12 mouse cellular contexts compared by ENCODE assay signal in genomic region chr1:62720176-62720575, GRCm38 (mm10). TPM values are rescaled to one million over a fixed set of nuclear protein-coding genes. Genes with fewer than 3 reads are reported as not detected.
DNase-seq lines count a peak whose midpoint lies in the region; ATAC-seq and TF ChIP-seq lines count a peak whose summit lies in the region.
"Had no signal": no experiment of that assay in that cellular context is flagged by ENCODE, and none has a peak within 500 bp of the region (broad histone marks: within the 10 kb centered on the region; RNA-seq: fewer than 3 reads in every experiment).

No protein-coding gene starts in this region.

- TF ChIP-seq CTCF in heart, adult 2 months (IDR thresholded peaks at IDR 0.05) = no peak
- TF ChIP-seq CTCF in liver, adult 2 months (IDR thresholded peaks at IDR 0.05; ENCODE audit: low read depth, low read length) = no peak
- TF ChIP-seq CTCF in liver, postnatal 0 days (IDR thresholded peaks at IDR 0.05; ENCODE audit: low read depth) = no peak
- no peak for TF ChIP-seq CTCF in thymus, adult 2 months (IDR thresholded peaks at IDR 0.05; ENCODE audit: borderline replicate concordance, control insufficient read depth, extremely low read depth, insufficient read depth, low read length, poor library complexity)

- no peaks in the 10 kb centered on the region for H3K27me3 ChIP-seq in heart, adult 2 months (ENCODE audit: control insufficient read depth, insufficient read depth, low read length)
- no peaks in the 10 kb centered on the region for H3K27me3 ChIP-seq in liver, adult 2 months (ENCODE audit: control insufficient read depth, insufficient read depth, low read length)
- no peaks in the 10 kb centered on the region for H3K27me3 ChIP-seq in liver, postnatal 0 days (ENCODE audit: insufficient read depth, low read length)
- H3K27me3 ChIP-seq in thymus, adult 2 months (ENCODE audit: control insufficient read depth, insufficient read depth, low read length) = no peaks in the 10 kb centered on the region
- H3K27me3 ChIP-seq in midbrain, embryonic 10.5 days (ENCODE audit: low read depth, poor library complexity, severe bottlenecking) = peaks cover 32% of the 10 kb centered on the region

- no peak overlapping the region for H3K4me3 ChIP-seq in heart, adult 2 months
- H3K4me3 ChIP-seq in liver, adult 2 months (ENCODE audit: insufficient read depth, low read depth, low read length) = no peak overlapping the region
- peak overlapping the region; percentile 9; the same call in 1 of the 2 replicates for H3K4me3 ChIP-seq in brown adipose tissue, adult 24 weeks (ENCODE audit: insufficient read depth, low read depth, low read length)
- H3K4me3 ChIP-seq in liver, postnatal 0 days (ENCODE audit: low read depth, low read length) = no peak overlapping the region
- H3K4me3 ChIP-seq in thymus, adult 2 months (ENCODE audit: control insufficient read depth, insufficient read depth, low read length) = no peak overlapping the region
- no peak overlapping the region for H3K4me3 ChIP-seq in midbrain, embryonic 10.5 days
- H3K4me3 ChIP-seq: left cerebral cortex, adult 2 months had no signal

- H3K4me2 ChIP-seq in liver, postnatal 0 days (ENCODE audit: low read depth, low read length) = no peak overlapping the region

- 50% methylated on average over 3 of the region's 3 CpGs for WGBS in heart, adult 2 months
- WGBS in liver, adult 2 months = 78% methylated on average over 3 of the region's 3 CpGs
- WGBS in liver, postnatal 0 days (ENCODE audit: insufficient replicate concordance) = 64% methylated on average over 3 of the region's 3 CpGs
- 85% methylated on average over 3 of the region's 3 CpGs for WGBS in thymus, adult 2 months
- WGBS in midbrain, embryonic 10.5 days = 84% methylated on average over 3 of the region's 3 CpGs

- peaks cover 30% of the 10 kb centered on the region for H3K36me3 ChIP-seq in heart, adult 2 months (ENCODE audit: control insufficient read depth, insufficient read depth, low read length)
- H3K36me3 ChIP-seq in liver, adult 2 months (ENCODE audit: control insufficient read depth, insufficient read depth, low read length) = no peaks in the 10 kb centered on the region
- no peaks in the 10 kb centered on the region for H3K36me3 ChIP-seq in liver, postnatal 0 days (replicated peaks; ENCODE audit: insufficient read depth, low read length)
- H3K36me3 ChIP-seq in thymus, adult 2 months (ENCODE audit: control insufficient read depth, insufficient read depth, low read length) = no peaks in the 10 kb centered on the region
- peaks cover 11% of the 10 kb centered on the region for H3K36me3 ChIP-seq in midbrain, embryonic 10.5 days

- no peak for TF ChIP-seq POLR2A in heart, adult 2 months (IDR thresholded peaks at IDR 0.05; ENCODE audit: insufficient read depth, low read depth, low read length)
- no peak for TF ChIP-seq POLR2A in liver, adult 2 months (IDR thresholded peaks at IDR 0.05; ENCODE audit: extremely low read depth, insufficient read depth, low read length)
- TF ChIP-seq POLR2A in thymus, adult 2 months (IDR thresholded peaks at IDR 0.05; ENCODE audit: control insufficient read depth, extremely low read depth, insufficient read depth, low read length, poor library complexity) = no peak

- no peaks in the 10 kb centered on the region for H3K9me3 ChIP-seq in liver, postnatal 0 days (ENCODE audit: low read length)
- 0 out of 2 replicates have a peak, but pooled peaks cover 3% of the 10 kb centered on the region for H3K9me3 ChIP-seq in midbrain, embryonic 10.5 days (replicated peaks)

- peaks cover 3% of the 10 kb centered on the region; the same call in 1 of the 2 replicates for H3K79me2 ChIP-seq in heart, adult 2 months (replicated peaks; ENCODE audit: control insufficient read depth, insufficient read depth, low read length)
- no peaks in the 10 kb centered on the region for H3K79me2 ChIP-seq in liver, adult 2 months (ENCODE audit: control insufficient read depth, insufficient read depth, low read length)

- intact Hi-C loops in heart, adult 2 months (cut with DNase I) = loop anchor here (5.0 kb wide), 1 partner anchor 242 kb away; no protein-coding TSS in a partner anchor
- intact Hi-C loops in heart, postnatal 25 days (cut with DNase I) = no loop called here

- peak; percentile 35; the same call in 1 of the 2 replicates for ATAC-seq in liver, postnatal 0 days

- DNase-seq in heart, adult 2 months = peak in 1 of 2 experiments; percentile 30
- no peak for DNase-seq in heart, postnatal 25 days (ENCODE audit: low spot score)
- DNase-seq in liver, adult 2 months (ENCODE audit: extremely low read depth, low read depth, low spot score) = no peak
- DNase-seq in liver = no peak
- DNase-seq in liver, postnatal 0 days = no peak
- DNase-seq in thymus, adult 2 months = no peak
- DNase-seq in midbrain, embryonic 10.5 days (ENCODE audit: low spot score) = no peak
- DNase-seq: adrenal gland, adult 8-10 months; cerebellum, adult 11 months; heart, postnatal 14 days had no signal

- H3K4me1 ChIP-seq in heart, adult 2 months (ENCODE audit: control insufficient read depth, insufficient read depth, low read length) = peaks cover 36% of the 10 kb centered on the region
- peaks cover 23% of the 10 kb centered on the region for H3K4me1 ChIP-seq in liver, adult 2 months (ENCODE audit: control insufficient read depth, insufficient read depth, low read length)
- H3K4me1 ChIP-seq in brown adipose tissue, adult 24 weeks (ENCODE audit: control insufficient read depth, insufficient read depth, insufficient read length, low read length) = peaks cover 60% of the 10 kb centered on the region
- peaks cover 16% of the 10 kb centered on the region for H3K4me1 ChIP-seq in liver, postnatal 0 days (ENCODE audit: insufficient read depth)
- no peaks in the 10 kb centered on the region for H3K4me1 ChIP-seq in thymus, adult 2 months (replicated peaks; ENCODE audit: control insufficient read depth, insufficient read depth, low read length)
- H3K4me1 ChIP-seq in midbrain, embryonic 10.5 days = peaks cover 42% of the 10 kb centered on the region

- no peak for TF ChIP-seq EP300 in heart, adult 2 months (IDR thresholded peaks at IDR 0.05; ENCODE audit: insufficient read depth, low read depth, low read length)
- TF ChIP-seq EP300 in liver, postnatal 0 days (IDR thresholded peaks at IDR 0.05; ENCODE audit: low read depth) = no peak

- H3K9ac ChIP-seq in heart, adult 2 months (ENCODE audit: low read depth, low read length) = no peak overlapping the region
- H3K9ac ChIP-seq in liver, adult 2 months (ENCODE audit: low read depth, low read length) = no peak overlapping the region
- H3K9ac ChIP-seq in liver, postnatal 0 days (replicated peaks) = no peak overlapping the region

- H3K27ac ChIP-seq in heart, adult 2 months = peak overlapping the region; percentile 68
- peak overlapping the region; percentile 64 for H3K27ac ChIP-seq in liver, adult 2 months (replicated peaks; ENCODE audit: insufficient read depth, low read depth, low read length)
- H3K27ac ChIP-seq in brown adipose tissue, adult 24 weeks (replicated peaks; ENCODE audit: low read depth, low read length) = peak overlapping the region; percentile 81
- H3K27ac ChIP-seq in liver, postnatal 0 days (ENCODE audit: low read depth) = peak overlapping the region; percentile 55; the same call in 1 of the 2 replicates
- H3K27ac ChIP-seq in thymus, adult 2 months (ENCODE audit: control insufficient read depth, insufficient read depth, low read length) = no peak overlapping the region
- H3K27ac ChIP-seq in midbrain, embryonic 10.5 days (replicated peaks) = no peak overlapping the region
- H3K27ac ChIP-seq: left cerebral cortex, adult 2 months had no signal

RNA-seq across cellular contexts. Expression of gene Nrp2, which starts 17.1 kb away (rescaled TPM):
- total RNA-seq in heart, adult 2 months (2021) = 10 to 100 TPM; 20.7 to 29.6 TPM
- polyA plus RNA-seq in heart, adult 2 months (2012; rRNA removed) = 15.6 and 24.2 TPM in 2 replicates
- 10 to 100 TPM; 27.6 to 33.6 TPM for total RNA-seq in heart, postnatal 25 days (2021)
- 8.3 and 11.4 TPM in 2 replicates for total RNA-seq in liver, adult 2 months (2014; rRNA removed)
- polyA plus RNA-seq in liver, adult 2 months (2012; rRNA removed) = 3.2 and 3.3 TPM in 2 replicates
- polyA plus RNA-seq in brown adipose tissue, adult 24 weeks (2012; ENCODE audit: insufficient read depth, insufficient read length, missing spikeins) = 40.3 and 43.2 TPM in 2 replicates
- 0.86 and 0.96 TPM in 2 replicates for polyA plus RNA-seq in liver, postnatal 0 days (2015; fragmentation: Nextera tagmentation; extraction: Ambion mirVana)
- 5.4 and 5.7 TPM in 2 replicates for polyA plus RNA-seq in thymus, adult 2 months (2012; rRNA removed)
- polyA plus RNA-seq in midbrain, embryonic 10.5 days (2016; fragmentation: Nextera tagmentation; extraction: Ambion mirVana) = 10.7 and 13.2 TPM in 2 replicates

Comparison
In these comparisons a context has a peak if more than half of its experiments do, and no peak if none do; other contexts are left out.
1. H3K27ac ChIP-seq: peak in heart, adult 2 months (single experiment), liver, adult 2 months (single experiment), brown adipose tissue, adult 24 weeks (single experiment) and liver, postnatal 0 days (single experiment); none in thymus, adult 2 months (single experiment) and midbrain, embryonic 10.5 days (single experiment).